Mouse (Mus musculus): ENCODE results near the gene Appl2. TPM values are rescaled to one million over a fixed set of nuclear protein-coding genes. Genes with fewer than 3 reads are reported as not detected.

Appl2 gene
- 22.5 and 30.7 TPM in 2 replicates for polyA plus RNA-seq (2012; rRNA removed)

DNA sequence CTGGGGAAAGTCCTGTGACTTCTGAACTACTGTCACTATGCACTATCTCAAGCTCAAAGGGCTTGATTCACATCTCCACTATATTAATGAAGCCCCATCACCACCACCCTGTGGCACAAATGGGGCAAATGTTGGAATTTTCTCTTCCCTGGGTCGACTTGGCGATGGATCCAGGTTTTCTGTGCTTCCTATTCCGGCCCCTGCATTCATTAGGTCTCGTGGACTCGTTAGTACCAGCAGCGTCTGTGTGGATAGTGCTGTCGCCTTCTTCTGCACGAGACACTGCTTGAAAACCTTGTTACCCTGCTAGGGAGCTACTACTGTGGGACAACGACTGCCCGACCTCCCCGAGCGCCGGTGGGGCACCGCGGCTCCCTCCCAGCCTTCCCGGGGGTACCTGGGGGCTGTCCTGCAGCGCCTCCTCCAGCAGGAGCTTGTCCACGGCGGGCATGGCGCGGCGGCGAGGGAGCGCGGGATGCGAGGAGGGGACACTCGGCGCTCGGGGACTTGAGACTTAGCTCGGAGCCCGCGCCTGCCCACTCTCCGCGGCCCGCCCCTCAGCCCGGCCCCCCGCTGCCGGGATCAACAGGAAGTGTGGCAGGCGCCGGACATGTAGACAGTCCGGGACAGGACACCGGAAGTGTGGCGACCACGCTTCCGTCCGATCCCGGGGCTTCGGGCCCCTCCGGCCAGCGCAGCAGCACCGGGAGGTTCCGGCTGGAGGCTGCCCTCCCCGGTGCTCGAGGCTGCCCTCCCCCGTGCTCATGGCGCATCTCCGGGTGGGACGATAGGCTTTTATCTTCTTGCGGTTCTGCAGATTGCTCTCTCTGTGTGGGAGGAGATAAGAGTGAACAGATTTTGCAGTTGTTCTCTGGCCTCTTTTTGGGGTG lies at the start of gene Appl2:
Gene Appl2, minus strand, starts transcription at position 608 of the 890 bp plus-strand sequence.
- Histone ChIP-seq H3K27ac (ENCODE audit: control insufficient read depth, insufficient read depth, low read depth, low read length) (peak within 1 kb of the TSS; percentile 67), H3K36me3 (ENCODE audit: control insufficient read depth, insufficient read depth, low read length) (no peaks in the 10 kb centered on the region), H3K4me1 (ENCODE audit: control insufficient read depth, insufficient read depth, low read length) (peaks cover 8% of the 10 kb centered on the region), H3K4me3 (ENCODE audit: control insufficient read depth, low read depth, low read length) (peak within 1 kb of the TSS; percentile 87), H3K27me3 (ENCODE audit: control insufficient read depth, insufficient read depth, low read length) (no peaks in the 10 kb centered on the region)
- TF ChIP-seq POLR2A (IDR thresholded peaks at IDR 0.05; ENCODE audit: control insufficient read depth, low read depth, low read length) (peak; percentile 76), CTCF (IDR thresholded peaks at IDR 0.05; ENCODE audit: control insufficient read depth, insufficient read depth, insufficient replicate concordance, low read depth, low read length) (no peak)

DNA sequence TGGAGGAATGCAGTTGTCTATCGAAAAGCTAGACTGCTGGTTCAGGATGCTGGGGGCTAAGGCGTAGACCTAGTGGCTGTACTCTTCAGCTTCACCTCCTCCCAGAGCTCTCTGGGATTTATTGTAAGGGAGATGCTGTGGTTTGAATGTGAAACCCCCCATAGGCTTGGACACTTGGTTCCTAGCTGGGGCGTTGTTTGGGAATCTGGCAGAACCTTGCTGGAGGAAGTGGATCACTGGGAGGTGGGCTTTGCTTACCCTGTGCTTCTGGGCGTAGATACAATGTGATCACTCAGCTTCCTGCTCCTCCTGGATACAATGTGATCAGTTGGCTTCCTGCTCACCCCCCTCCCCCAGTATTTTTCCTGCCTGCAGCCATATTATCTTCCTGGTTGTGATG lies 47.7 kb upstream of the Appl2 start:
- H3K4me3 ChIP-seq (ENCODE audit: control insufficient read depth, low read depth, low read length) = no peak overlapping the region
- no peaks in the 10 kb centered on the region for H3K4me1 ChIP-seq (ENCODE audit: control insufficient read depth, insufficient read depth, low read length)
- TF ChIP-seq POLR2A (IDR thresholded peaks at IDR 0.05; ENCODE audit: control insufficient read depth, low read depth, low read length) = no peak
- TF ChIP-seq CTCF (IDR thresholded peaks at IDR 0.05; ENCODE audit: control insufficient read depth, insufficient read depth, insufficient replicate concordance, low read depth, low read length) = no peak
- no peaks in the 10 kb centered on the region for H3K36me3 ChIP-seq (ENCODE audit: control insufficient read depth, insufficient read depth, low read length)
- no peaks in the 10 kb centered on the region for H3K27me3 ChIP-seq (ENCODE audit: control insufficient read depth, insufficient read depth, low read length)
- H3K27ac ChIP-seq (ENCODE audit: control insufficient read depth, insufficient read depth, low read depth, low read length) = no peak overlapping the region

DNA sequence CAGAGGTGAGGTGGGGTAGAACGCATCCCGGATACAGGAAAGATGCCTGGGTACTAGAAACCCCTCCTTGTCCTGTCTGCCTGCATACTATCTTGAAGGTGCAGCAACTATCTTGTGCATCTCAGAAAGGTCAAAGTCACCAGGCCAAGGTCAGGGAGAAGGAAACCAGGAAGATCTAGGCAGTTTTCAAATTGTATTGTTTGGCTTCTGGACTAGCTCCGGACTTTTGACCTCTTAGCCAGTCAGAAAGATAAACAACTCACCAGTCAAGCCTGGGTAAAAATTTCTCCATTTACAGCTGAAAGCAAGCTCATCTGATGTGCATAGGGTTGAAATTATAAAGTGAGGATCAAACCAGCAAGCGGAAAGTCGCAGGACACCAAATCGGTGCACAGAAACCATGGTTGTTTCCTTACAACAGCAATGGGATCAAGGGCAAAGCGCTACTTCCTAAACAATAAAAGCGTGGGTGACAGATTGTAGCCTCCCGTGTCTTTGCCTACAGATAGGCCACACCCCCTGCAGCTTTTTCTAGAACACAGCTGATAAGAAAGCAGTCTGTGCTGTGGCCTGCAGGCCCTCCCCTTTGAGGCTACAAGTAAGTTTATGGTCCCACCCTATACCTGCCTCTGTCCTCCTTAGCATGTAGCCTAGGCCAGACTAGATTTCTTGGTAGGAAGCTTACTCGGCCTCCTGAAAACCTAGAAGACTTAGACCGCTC lies 43.8 kb upstream of the Appl2 start:
- Histone ChIP-seq H3K27ac (ENCODE audit: control insufficient read depth, insufficient read depth, low read depth, low read length) (peak overlapping the region; percentile 19; the same call in 1 of the 2 replicates), H3K4me1 (ENCODE audit: control insufficient read depth, insufficient read depth, low read length) (no peaks in the 10 kb centered on the region; the same call in 1 of the 2 replicates), H3K36me3 (ENCODE audit: control insufficient read depth, insufficient read depth, low read length) (no peaks in the 10 kb centered on the region), H3K27me3 (ENCODE audit: control insufficient read depth, insufficient read depth, low read length) (no peaks in the 10 kb centered on the region), H3K4me3 (ENCODE audit: control insufficient read depth, low read depth, low read length) (no peak overlapping the region)
- TF ChIP-seq CTCF (IDR thresholded peaks at IDR 0.05; ENCODE audit: control insufficient read depth, insufficient read depth, insufficient replicate concordance, low read depth, low read length) = no peak
- no peak for TF ChIP-seq POLR2A (IDR thresholded peaks at IDR 0.05; ENCODE audit: control insufficient read depth, low read depth, low read length)

DNA sequence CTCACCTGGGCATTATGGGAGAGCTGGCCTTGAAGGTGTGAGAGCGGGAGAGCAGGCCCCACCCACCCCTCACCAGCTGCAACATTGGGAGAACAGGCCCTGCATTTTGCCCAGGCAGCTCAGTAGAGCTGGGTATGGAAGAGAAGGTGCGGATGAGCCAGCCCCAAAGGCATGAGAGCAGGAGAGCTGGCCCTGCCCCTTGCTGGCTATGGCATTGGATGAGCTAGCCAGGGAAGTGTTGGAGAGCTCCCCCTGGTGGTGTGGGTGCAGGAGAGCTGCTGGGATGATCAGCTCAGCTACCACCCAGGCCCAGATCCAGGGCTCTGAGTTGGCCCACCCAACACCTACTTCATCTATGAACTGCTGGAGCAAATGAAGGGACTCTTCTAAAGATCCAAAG lies 39.7 kb upstream of the Appl2 start:
- Histone ChIP-seq H3K4me1 (ENCODE audit: control insufficient read depth, insufficient read depth, low read length) (no peaks in the 10 kb centered on the region; the same call in 1 of the 2 replicates), H3K27me3 (ENCODE audit: control insufficient read depth, insufficient read depth, low read length) (no peaks in the 10 kb centered on the region), H3K27ac (ENCODE audit: control insufficient read depth, insufficient read depth, low read depth, low read length) (no peak overlapping the region), H3K36me3 (ENCODE audit: control insufficient read depth, insufficient read depth, low read length) (no peaks in the 10 kb centered on the region), H3K4me3 (ENCODE audit: control insufficient read depth, low read depth, low read length) (no peak overlapping the region)
- peak; percentile 26; the same call in 1 of the 2 replicates for TF ChIP-seq CTCF (IDR thresholded peaks at IDR 0.05; ENCODE audit: control insufficient read depth, insufficient read depth, insufficient replicate concordance, low read depth, low read length)
- no peak for TF ChIP-seq POLR2A (IDR thresholded peaks at IDR 0.05; ENCODE audit: control insufficient read depth, low read depth, low read length)

DNA sequence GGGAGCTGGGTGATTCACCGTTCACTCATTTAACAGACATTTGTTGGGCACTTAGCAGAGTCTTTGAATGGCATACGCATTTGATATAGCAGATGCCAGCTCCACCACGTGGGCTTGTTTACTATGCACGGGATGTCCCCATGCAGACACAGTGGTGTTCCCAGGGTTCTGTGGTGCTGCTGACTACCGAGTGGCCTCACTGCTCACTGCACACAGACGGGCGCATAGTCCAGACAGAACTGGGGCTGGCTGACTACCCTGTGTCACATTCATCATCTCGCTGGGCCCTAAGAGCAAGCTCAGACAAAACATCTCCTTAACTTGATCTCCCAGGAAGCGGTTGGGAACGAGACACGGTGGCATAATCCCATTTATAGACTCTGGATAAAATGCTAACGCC lies 32.8 kb upstream of the Appl2 start:
- Histone ChIP-seq H3K36me3 (ENCODE audit: control insufficient read depth, insufficient read depth, low read length) (no peaks in the 10 kb centered on the region), H3K4me3 (ENCODE audit: control insufficient read depth, low read depth, low read length) (no peak overlapping the region), H3K27ac (ENCODE audit: control insufficient read depth, insufficient read depth, low read depth, low read length) (no peak overlapping the region), H3K4me1 (ENCODE audit: control insufficient read depth, insufficient read depth, low read length) (no peaks in the 10 kb centered on the region), H3K27me3 (ENCODE audit: control insufficient read depth, insufficient read depth, low read length) (no peaks in the 10 kb centered on the region)
- no peak for TF ChIP-seq POLR2A (IDR thresholded peaks at IDR 0.05; ENCODE audit: control insufficient read depth, low read depth, low read length)
- TF ChIP-seq CTCF (IDR thresholded peaks at IDR 0.05; ENCODE audit: control insufficient read depth, insufficient read depth, insufficient replicate concordance, low read depth, low read length) = no peak

DNA sequence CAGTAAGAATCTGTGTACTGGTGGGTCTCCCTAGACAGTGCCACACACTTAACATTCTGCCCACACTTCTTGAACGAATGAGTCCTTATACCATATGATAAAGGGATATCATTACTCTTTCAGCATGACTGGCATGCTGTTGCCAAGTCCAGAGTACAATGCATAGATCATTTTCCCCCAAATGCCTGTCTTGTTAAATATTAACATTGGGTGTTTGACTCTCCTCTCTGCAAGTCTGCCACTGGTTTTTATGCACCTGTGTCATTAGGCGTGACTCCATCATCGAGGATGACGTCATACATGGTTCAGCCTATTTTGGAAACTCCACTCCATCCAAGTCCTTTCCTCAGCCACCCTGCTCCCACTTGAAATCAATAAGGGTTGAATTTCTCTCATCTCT lies 18.0 kb upstream of the Appl2 start:
- Histone ChIP-seq H3K27me3 (ENCODE audit: control insufficient read depth, insufficient read depth, low read length) (no peaks in the 10 kb centered on the region), H3K36me3 (ENCODE audit: control insufficient read depth, insufficient read depth, low read length) (no peaks in the 10 kb centered on the region), H3K27ac (ENCODE audit: control insufficient read depth, insufficient read depth, low read depth, low read length) (no peak overlapping the region), H3K4me1 (ENCODE audit: control insufficient read depth, insufficient read depth, low read length) (peaks cover 5% of the 10 kb centered on the region), H3K4me3 (ENCODE audit: control insufficient read depth, low read depth, low read length) (no peak overlapping the region)
- no peak for TF ChIP-seq POLR2A (IDR thresholded peaks at IDR 0.05; ENCODE audit: control insufficient read depth, low read depth, low read length)
- TF ChIP-seq CTCF (IDR thresholded peaks at IDR 0.05; ENCODE audit: control insufficient read depth, insufficient read depth, insufficient replicate concordance, low read depth, low read length) = no peak

DNA sequence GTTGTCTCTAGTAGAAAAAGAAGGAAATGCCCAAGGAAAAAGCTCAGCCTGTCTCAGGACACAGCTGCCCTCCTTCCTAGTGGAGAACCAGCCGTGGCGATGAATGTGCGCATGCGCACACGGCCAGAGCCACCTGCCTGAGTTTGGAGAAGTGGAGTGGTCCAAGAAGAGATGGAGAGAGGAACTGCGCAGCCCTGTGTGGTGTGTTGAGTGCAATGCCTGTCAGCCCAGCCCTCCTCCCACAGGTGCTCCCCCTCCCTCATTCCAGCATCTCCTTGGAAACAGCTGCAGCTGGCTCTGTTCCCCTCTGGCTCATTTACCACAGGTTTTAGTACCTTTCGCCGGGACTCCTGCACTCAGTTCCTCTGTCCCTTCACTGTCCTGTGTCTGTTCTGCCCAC lies 13.4 kb upstream of the Appl2 start:
- H3K27ac ChIP-seq (ENCODE audit: control insufficient read depth, insufficient read depth, low read depth, low read length) = no peak overlapping the region
- no peaks in the 10 kb centered on the region for H3K36me3 ChIP-seq (ENCODE audit: control insufficient read depth, insufficient read depth, low read length)
- H3K4me1 ChIP-seq (ENCODE audit: control insufficient read depth, insufficient read depth, low read length) = peaks cover 10% of the 10 kb centered on the region
- H3K27me3 ChIP-seq (ENCODE audit: control insufficient read depth, insufficient read depth, low read length) = no peaks in the 10 kb centered on the region
- no peak overlapping the region for H3K4me3 ChIP-seq (ENCODE audit: control insufficient read depth, low read depth, low read length)
- TF ChIP-seq CTCF (IDR thresholded peaks at IDR 0.05; ENCODE audit: control insufficient read depth, insufficient read depth, insufficient replicate concordance, low read depth, low read length) = no peak

Data from testis, adult 2 months (tissue).